Mouse (Mus musculus) hematopoietic multipotent progenitor cell, adult 10-12 weeks (in vitro differentiated cells): ENCODE measurements around the gene Ankrd61. TPM values are rescaled to one million over a fixed set of nuclear protein-coding genes. Genes with fewer than 3 reads are reported as not detected.

Experiments used
- polyA plus RNA-seq: library from polyadenylated mRNA; stranded (reverse); fragments of >175 nt; gene quantifications from 2 replicates; pipeline ENCODE4 v1.2.3, GENCODE M21; 2012; ENCODE audit warnings: low replicate concordance

Ankrd61 gene
- polyA plus RNA-seq: 0.30 TPM in 1 of 2 replicates, not detected in the other

GRCm38 (mm10) chr5:143897635-143898330 is at the start of gene Ankrd61:
Gene Ankrd61, minus strand, starts transcription at chr5:143897685.

GRCm38 (mm10) chr5:143932831-143933230 is 35.3 kb upstream of the Ankrd61 start, which contains the start of gene Rsph10b:
Gene Rsph10b, plus strand, starts transcription at chr5:143933035.

GRCm38 (mm10) chr5:143927875-143928274 is 30.4 kb upstream of the Ankrd61 start, which contains the start of gene Gm42421:
Gene Gm42421, plus strand, starts transcription at chr5:143928175.

GRCm38 (mm10) chr5:143909417-143910400 is 12.2 kb upstream of the Ankrd61 start, which contains the start of the genes Aimp2 and Pms2:
Gene Aimp2, minus strand, starts transcription at chr5:143909847.
Gene Pms2, plus strand, starts transcription at chr5:143909964.

Other genes with a start within 250 kb of the Ankrd61 start
- gene Usp42, start 165.4 kb downstream of the Ankrd61 start, polyA plus RNA-seq: 18.3 and 39.3 TPM in 2 replicates
- gene Eif2ak1, start 79.9 kb downstream of the Ankrd61 start, polyA plus RNA-seq: 18.1 and 30.6 TPM in 2 replicates
- 9.1 and 36.3 TPM in 2 replicates for gene Aimp2, start 12.2 kb upstream of the Ankrd61 start, polyA plus RNA-seq
- 0.75 and 2.8 TPM in 2 replicates for gene Pms2, start 12.3 kb upstream of the Ankrd61 start, polyA plus RNA-seq
- gene Gm42421, start 30.5 kb upstream of the Ankrd61 start, polyA plus RNA-seq: 0.22 TPM in 1 of 2 replicates, not detected in the other
- gene Rsph10b, start 35.4 kb upstream of the Ankrd61 start, polyA plus RNA-seq: 0.04 and 0.09 TPM in 2 replicates
- 46.0 and 76.8 TPM in 2 replicates for gene Ccz1, start 117.2 kb upstream of the Ankrd61 start, polyA plus RNA-seq
- not detected in 2 replicates for gene Ocm, start 129.0 kb upstream of the Ankrd61 start, polyA plus RNA-seq
- gene Lmtk2, start 202.8 kb upstream of the Ankrd61 start, polyA plus RNA-seq: 14.9 and 17.7 TPM in 2 replicates